Mouse (Mus musculus) telencephalon, adult 2 months (tissue): ENCODE measurements at regions not wholly inside any gene's neighbourhood (a gene's known extent, or its start where the extent isn't known, plus 50 kb on each side); places are given as distances from the start of the nearest gene placed in this dataset.
"Not testable (repeated sequence)": the region's sequence is repeated elsewhere in the genome, so short reads cannot be mapped to it uniquely, and the experiment has no call there.

Experiments
- DNase-seq: peaks from one replicate; pipeline ENCODE4 v3.0.0-alpha.2; 2011; ENCODE audit warnings: low read depth, low spot score

DNA sequence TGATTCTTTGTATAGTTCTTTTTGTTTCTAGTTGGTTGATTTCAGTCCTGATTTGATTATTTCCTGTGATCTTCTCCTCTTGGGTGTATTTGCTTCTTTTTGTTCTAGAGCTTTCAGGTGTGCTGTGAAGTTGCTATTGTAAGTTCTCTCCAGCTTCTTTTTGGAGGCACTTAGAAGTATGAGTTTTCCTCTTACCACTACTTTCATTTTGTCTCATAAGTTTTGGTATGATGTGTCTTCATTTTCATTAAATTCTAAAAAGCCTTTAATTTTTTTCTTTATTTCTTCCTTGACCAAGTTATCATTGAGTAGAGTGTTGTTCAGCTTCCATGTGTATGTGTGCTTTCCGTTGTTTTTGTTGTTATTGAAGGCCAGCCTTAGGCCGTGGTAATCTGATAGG lies 195.3 kb upstream of the Btg1 start:
- DNase-seq = not testable (repeated sequence)

DNA sequence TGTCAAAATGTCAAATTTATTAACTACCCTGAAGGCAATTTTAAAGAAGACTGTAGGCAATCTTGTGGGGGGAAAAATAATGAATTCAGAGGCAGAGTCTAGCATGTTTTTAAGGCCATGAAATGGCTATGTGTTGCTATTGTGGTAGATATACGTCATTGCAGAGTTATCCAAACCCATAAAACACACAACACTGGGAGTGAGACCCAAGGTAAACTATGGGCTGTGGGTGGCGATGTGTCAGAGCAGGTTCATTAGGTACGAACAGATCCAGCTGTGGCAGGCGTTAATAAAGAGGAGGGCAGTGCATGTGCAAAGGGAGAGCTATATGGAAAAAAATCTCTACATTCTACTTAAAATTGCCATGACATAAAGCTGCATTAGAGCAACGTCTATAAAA lies 189.4 kb upstream of the Btg1 start:
- no peak for DNase-seq

DNA sequence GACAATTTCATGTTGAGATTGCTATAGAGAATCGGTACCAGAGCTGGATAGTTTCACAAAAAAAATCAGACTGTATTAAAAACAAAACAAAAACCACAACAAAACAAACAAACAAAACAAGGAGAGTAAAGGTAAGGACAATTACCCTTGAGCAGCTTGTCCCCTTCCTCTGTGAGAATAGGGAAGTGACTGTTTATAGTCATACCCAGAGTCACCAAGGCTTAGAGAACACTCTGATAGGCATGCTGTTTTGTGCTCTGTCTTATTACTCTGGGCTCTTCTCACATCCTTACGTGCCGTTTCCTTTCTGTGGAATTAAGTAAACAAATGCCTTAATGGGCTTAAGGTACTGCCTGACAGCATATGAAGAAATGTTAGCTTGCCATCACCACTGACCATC lies 186.7 kb upstream of the Btg1 start:
- no peak for DNase-seq

DNA sequence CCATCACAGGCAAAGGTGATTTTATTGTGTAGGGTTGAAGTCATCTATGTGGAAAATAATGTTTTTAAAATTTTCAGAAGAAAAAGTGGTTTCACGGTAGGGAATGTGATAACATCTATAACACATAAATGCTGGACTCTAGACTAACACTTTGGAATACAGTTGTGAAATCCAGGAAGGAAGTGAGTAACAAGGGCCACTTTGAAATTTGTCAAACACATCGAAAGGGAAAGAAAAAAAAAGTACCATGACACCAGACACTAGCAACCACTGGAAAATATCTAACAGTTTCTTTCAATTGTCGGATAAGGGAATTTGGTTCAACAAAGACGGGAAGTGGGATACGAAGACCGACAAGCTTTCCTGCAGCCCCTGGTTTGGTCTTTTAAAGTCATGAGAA lies 181.7 kb upstream of the Btg1 start:
- no peak for DNase-seq

DNA sequence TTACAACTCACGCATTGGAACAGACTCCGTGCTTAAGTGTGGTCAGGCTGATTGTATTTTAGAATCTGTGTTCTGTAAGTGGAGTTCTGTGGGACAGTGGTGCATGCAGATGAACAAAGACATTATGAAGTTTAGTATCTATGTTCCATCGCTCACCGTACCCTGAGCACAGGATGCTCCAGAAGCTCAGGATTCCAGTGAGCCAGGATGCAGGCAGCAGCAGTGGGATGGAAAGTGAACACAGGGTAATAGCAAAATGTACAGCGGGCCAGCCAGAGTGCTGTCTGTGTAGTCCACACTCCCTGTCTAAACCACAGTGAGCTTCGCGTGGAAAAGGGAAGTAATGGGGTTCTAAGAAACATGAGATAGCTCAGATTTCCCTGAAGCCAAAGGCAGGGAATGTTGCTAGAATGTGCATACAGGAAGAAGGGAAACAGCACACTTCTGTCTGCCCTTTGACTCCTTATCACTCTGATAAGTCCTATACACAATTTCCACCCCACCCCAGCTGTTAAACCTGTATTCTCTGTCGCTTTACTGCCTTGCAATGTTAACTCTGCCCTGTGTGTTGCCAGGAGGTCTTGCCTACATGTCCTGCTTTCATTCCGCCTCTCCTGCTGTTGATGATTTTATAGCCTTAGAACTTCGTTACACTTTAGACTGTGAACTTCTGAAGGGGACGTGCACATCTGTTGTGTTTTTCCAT lies 178.3 kb upstream of the Btg1 start:
- no peak for DNase-seq

DNA sequence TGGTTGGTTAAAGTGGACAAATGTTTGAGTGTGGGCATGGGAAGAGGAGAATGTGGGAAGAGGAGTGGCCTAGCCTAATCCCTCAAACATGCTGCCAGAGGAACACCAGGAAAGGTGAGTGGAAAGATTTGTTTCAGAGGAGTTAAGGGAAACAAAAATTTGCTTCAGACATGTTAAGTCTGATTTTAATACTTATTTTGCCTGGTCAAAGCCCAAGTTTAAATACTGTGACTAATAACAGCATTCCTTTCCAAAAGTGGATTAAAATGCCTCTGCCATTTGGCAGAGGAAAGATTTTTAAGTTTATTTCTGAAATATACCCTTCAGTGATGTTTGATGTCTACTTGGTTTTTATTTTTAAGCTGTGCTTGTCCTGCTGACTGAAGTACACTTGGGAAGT lies 174.6 kb upstream of the Btg1 start:
- no peak for DNase-seq

DNA sequence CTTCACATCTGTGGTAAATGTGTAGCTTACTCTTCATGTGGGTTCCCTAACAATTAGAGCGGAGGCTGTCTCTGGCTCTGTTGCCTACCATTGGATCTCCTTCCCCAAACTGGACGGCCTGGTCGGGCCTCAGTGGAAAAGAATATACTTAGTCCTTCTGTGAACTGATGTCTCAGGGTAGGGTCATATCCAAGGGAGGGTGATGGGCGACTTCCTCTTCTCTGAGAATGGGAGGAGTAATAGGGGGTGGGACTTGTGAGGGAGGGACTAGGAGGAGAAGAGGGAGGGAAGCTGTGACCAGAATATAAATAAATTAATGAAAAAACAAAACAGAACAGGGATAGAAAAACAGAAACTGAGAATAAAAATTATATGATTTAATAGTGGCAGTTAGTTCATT lies 166.5 kb upstream of the Btg1 start:
- no peak for DNase-seq

DNA sequence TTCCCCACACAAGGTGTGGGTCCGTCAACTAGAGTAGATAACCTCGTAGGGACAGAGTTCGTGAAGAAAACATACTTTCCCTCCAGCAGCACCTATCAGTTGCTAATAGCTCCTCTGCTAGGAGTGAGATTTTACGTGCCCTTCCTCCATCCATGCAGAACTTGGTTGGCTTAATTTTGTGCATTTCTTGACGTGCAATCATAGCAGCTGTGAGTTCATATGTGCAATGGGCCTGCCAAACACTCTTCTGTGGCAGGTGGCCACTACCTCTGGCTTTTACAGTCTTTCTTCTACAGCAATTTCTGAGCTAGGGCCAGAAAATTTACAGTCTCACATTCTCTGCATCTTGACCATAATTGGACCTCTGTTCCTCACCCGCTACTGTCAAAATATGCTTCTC lies 161.9 kb upstream of the Btg1 start:
- DNase-seq = no peak

DNA sequence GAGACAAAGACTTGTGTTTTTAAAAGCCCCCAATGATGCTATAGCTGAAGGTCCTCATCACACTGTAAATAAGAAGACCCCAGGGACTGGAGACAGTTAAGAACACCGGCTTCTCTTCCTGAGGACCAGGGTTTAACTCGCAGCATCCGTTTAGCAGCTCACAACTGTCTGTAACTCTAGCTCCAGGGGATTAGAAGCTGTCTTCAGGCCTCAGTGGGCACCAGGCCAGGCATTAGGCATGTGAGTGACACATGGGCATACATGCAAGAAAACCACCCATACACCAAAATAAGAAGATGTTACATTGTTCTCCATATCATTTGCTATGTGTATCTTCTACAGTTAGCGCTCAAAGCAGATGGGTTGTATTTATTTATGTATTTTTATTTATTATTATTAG lies 158.3 kb upstream of the Btg1 start:
- DNase-seq = no peak

DNA sequence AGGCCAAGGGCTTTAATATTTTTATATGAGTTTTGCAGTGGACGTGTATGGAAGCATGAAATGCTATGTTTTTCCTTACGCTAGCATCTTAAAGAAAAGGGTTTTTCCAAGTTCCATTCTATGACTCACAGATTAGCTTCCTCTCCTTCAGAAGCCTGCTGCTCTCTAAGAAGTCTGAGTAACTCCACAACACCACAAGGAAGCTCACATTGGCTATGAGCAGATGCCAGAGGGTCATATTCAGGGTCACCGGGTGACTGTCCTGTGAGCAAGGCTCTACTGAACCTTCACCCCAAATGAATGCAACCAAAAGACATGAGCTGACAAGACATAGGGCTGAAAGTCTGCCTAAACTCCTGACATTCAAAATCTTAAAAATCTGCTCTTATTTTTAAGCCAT lies 157.6 kb upstream of the Btg1 start:
- no peak for DNase-seq

DNA sequence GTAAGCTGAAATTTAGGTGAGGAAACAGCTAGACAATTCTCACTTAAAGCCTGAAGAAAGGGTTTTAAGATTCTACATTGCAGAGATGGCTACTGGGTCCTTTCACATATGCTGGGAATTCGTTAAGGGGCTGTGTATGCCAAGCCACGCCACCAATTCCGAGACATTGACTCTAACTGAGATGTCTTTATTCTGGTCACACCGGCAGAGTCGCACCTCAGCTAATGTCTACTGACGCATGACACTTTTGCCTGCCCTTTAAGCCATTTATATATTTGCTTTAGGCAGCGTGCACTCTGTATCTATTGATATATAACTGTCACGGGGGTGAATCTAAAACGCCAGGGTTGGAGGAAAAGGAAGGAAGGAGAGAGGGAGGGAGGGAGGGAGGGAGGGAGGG lies 156.7 kb upstream of the Btg1 start:
- no peak for DNase-seq

DNA sequence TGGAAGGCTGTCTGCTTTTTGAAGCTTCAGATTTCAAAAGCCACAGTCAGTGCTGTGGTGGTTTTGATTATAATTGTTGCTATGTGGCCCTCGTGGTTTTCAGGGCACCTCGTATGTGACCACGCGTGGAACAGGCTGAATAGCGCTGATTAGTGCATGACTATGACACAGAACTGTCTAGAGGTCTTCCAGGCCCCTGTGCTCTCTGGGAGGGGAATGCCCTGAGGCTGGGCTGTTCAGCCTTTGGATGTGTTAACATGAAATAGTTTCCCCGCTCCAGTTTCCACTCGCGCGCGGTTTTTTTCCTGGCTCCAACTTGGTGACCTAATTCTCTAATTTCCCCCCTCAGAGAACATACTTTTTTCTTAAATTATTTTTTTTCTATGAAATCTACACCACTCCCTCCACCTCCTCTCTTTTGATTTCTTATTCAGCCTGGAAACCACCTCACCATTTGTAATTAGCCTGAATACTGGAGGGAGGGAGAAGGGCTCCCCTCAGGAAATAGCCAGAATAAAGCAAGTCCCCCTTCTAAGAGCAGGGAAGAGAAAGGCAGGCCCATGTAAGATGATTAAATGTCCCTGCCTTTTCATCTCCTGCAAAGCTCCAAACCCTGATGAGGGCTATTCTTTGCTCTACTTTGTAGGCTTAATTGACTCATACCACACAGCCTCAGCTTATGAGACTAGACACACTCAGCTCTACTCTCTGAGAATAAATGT lies 156.0 kb upstream of the Btg1 start:
- no peak for DNase-seq

DNA sequence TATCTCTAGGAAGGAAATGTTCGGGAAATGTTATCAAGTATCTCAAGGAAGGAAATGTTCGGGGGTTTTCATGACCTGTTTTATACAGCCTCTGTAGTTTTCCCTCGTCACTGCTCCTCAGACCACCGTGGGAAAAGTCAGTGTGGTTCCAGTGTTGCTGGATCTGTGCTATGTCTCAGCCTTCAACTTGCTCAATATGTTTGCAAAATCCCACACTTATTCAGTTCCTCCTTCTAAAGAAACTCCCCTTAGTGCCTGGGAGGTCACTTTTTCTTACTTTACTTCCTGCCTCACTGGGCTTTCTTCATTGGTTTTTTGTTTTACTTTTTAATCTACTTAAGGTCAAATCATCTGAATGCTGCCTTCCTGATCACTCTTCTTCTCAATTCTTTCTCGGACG lies 150.8 kb upstream of the Btg1 start:
- DNase-seq = no peak

DNA sequence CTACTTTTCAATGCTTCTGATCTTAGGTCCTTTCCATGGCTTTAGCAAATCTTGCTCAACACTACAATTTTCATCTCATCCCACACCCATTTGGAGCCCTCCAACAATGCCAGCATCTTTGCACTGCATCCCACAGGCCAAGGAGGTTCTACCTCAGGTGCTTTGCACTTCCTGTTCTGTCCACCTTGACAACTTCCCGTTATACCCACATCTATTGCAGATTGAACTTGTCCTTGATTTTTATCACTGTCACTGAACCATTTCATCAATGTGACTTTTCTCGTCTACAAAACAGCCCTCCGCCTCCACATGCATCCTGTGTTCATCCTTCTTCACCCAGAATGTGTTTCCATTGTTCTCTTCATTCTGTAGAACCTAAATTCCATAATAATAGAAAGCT lies 150.0 kb upstream of the Btg1 start:
- DNase-seq = no peak

DNA sequence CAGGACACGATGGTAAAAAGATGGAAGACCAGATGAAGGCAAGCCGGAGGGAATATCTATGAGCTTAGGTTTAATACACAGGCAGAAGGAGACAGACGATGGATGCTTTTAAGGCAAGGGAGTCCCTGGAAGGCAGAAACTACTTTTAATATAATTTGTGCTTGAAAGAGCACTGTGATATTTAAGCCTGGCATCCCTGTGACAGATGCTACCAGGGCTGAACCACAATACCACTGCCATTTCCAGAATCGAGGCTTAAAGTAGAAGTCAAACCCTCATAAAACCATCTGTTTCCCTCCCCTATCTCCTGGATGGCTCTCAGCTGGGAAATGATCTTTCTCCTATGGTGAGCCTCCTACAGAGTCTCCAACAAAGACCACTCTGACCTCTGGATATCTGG lies 149.1 kb upstream of the Btg1 start:
- DNase-seq = no peak

DNA sequence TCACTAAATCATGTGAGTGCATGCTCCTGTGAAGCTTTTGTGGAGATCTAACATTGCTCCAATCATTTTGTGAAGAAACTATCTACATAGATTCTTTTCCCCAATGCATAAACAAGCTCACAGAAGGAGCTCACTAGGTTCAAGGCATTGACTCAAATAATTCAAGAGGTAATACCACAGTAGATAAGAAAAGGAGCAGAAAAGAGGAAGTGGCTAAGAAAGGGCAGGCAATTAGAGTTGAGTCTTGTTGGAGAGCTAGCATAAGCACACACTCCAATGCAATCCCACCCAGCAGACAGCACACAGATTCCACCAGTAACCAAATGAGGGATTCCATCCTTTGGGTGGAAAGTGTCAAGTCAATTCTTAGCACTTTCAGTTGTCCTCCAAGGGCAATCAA lies 145.3 kb upstream of the Btg1 start:
- no peak for DNase-seq

DNA sequence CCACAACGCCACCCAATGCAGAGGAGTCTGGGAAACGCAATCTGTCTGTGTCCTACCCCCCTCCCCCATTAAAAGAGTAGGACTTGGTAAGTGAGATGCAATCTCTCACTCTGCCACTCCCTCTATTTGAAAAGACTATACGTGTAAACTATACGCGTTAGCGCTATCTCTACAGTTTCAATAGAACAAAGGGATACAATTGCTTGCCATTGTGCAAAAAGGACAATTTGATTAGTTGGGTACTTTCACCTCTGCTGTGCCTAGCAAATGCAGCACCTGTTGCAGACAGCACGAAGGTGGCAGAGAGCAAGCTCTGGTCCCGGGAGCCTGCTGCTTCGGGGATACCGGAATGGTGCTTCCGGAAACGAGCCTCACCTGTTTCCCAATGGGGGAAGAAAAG lies 137.5 kb upstream of the Btg1 start:
- no peak for DNase-seq

DNA sequence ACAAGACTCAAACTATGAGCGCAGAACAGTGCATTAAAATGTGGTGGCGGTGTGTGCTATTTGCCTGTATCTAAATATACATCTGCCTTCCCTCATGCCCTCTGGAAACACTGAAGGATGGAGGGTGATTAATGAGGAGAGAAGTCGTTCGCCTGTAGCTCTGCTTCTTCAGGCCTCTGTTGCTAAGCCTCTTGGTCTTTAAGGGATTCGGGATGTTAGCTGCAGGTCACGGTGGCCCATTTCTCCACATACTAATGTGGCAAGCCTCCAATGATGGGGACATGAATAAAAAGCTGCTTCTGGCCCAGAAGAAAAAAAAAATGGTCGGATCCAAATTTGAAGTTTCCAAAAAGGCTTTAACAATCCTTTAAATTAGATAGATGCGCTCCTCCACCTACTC lies 137.0 kb upstream of the Btg1 start:
- no peak for DNase-seq

DNA sequence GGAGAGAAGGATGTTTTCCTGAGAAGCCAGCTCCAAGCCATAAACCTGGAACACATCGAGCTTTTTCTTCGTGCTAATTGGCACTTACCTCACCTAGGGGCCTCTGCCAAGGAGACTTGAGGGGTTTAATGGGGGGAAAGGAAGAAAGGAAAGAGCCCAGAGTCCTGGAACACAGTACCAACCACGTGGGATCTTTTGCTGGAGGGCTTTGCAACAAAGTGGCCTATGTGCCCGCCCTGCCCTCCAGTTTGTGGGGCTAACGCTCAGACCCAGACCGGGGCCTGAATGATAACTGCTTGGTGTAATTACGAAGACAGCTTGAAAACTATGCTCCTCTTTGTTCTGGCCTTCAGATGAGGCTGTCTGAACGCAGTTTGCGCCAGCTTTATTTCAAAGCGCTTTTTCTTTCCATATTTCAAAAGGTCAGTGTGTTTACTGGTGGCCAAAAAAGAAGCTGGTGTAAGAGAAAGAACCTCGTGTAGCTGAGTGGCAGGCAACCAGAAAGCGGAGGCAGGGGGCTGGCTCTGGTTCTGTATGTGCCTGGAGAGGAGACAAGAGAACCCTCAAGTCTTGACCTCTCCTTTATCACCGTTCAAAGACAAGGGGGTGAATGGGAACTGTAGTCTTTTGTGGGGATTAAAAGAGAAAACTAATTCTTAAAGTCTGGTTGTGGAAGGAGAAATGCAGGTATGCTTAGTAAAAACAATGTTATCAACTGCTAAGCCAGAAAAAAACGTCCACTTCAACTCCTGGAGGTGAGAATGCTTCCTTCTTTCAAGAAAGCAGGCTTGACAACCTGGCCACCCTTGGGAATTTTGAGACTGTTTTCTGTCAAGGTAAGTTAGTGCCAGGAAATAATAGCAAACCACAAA lies 136.1 kb upstream of the Btg1 start:
- DNase-seq = no peak

DNA sequence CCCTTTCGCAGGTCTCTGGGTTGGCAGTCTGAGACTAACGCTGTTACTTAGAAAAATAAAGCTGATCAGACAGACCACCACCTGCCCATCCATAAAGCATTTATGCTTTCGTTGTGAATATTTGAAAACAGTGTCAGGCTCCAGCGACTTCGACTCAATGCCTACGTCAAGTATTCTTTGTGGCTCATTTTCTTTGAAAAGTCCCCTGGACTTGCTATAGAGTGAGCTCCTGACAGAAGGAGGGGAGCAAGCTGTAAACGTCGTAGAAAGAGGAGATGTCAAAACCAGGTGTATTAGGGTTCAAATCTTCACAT lies 135.5 kb upstream of the Btg1 start:
- no peak for DNase-seq

DNA sequence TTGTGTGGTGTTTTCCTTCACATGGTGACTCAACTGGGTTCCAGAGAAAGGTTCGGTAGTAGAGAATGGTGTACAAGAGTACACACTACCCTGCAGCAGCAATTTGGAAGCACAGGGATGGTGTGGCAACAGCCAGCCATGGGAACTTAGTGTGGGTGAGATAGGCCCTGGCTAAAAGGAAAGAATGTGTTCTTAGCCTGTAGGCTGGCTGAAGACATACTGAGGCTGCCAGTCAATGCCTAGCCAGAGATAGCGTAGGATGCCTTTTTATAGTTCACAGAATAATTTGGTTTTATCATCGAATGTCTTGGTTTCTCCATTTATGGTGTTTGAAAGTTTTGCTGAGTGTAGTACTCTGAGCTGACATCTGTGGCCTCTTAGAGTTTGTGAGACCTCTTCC lies 130.1 kb upstream of the Btg1 start:
- no peak for DNase-seq

DNA sequence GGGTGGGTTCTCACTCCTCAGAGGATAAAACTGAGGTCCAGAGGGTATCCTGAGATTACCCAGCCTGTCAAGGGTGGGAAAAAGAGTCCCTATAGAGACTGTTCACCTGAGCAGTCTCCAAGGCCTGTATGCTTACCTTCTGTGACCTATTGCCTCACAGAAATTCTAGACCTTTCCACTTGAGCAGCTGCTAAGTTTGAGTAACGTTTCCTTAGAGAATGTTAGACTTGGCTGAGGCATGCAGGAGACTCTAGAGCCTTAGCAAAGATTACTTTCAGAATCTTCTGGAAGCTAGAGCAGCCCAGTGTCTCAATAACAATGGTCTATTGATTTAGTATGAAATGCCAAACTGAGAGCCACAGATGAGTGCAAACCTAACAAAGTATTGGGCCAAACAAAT lies 123.1 kb upstream of the Btg1 start:
- no peak for DNase-seq

DNA sequence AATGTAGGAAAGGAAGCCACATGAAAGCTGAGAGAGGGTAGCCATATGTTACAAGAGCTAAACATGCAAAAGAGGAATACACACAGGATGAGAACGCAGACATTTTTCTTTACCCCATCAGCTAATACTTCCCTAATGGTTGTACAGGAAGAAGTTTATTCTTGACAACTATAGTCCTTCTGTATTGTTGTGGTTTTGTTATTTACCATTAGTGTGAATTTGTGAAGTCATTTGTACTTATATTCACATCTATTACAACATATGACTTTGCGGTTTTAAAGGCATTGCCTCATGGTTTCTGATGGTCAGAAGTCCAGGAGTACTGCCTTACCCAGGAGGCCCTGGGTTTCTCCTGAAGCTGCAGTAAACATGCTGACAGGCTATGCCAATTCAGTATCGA lies 120.1 kb upstream of the Btg1 start:
- no peak for DNase-seq
